Mouse (Mus musculus): ENCODE measurements around the gene Vps39. TPM values are rescaled to one million over a fixed set of nuclear protein-coding genes. Genes with fewer than 3 reads are reported as not detected.

Gene Vps39
- polyA plus RNA-seq, 1 experiment, result 25.1 TPM

DNA sequence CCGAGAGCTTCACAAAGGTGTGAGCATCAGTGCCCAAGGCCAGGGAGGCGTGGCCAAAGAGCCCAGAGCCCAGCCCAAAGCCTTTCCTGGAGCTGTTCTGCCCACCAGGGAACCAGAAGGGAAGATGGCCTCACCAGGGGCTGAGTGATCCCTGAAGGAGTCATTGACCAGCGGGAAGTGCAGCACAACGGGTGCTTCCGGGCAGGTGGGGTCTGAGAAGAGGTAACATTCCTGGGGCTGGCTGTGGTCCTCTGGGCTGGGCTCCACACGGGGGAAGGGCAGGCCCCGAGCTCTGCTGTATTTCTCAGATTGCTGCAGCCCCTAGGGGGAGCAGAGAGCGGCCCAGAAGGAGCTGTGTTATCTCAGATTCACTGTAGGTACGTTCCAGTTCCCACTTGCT is 84.3 kb downstream of the Vps39 start:
- TF ChIP-seq GATA1 (IDR thresholded peaks at IDR 0.05; ENCODE audit: low read length), result no peak

Other genes starting within 250 kb of the Vps39 start
- gene Ehd4, start 198.5 kb downstream of the Vps39 start, polyA plus RNA-seq (2012), result 29.7 and 38.5 TPM in 2 replicates
- not detected in 2 replicates for gene Pla2g4e, start 107.8 kb downstream of the Vps39 start, polyA plus RNA-seq (2012)
- not detected in 2 replicates for gene Pla2g4d, start 63.9 kb downstream of the Vps39 start, polyA plus RNA-seq (2012)
- not detected in 2 replicates for gene Pla2g4f, start 39.0 kb downstream of the Vps39 start, polyA plus RNA-seq (2012)
- 1.3 and 1.5 TPM in 2 replicates for gene Ganc, start 50.8 kb upstream of the Vps39 start, polyA plus RNA-seq (2012)
- 0.45 and 0.57 TPM in 2 replicates for gene Tmem87a, start 51.0 kb upstream of the Vps39 start, polyA plus RNA-seq (2012)
- not detected in 2 replicates for gene Capn3, start 102.9 kb upstream of the Vps39 start, polyA plus RNA-seq (2012)
- gene Zfp106, start 210.7 kb upstream of the Vps39 start, polyA plus RNA-seq (2012), result 58.4 and 96.8 TPM in 2 replicates
- 15.3 and 17.5 TPM in 2 replicates for gene Snap23, start 214.5 kb upstream of the Vps39 start, polyA plus RNA-seq (2012)

Data from G1E-ER4 (cell line).